Mouse (Mus musculus) liver, adult 2 months (tissue): ENCODE data around the gene Abcc5.

Experiments
- CTCF ChIP-seq: fragments of 200-500 bp; IDR thresholded peaks from 2 replicates; pipeline ENCODE4 v1.5.1; 2011; ENCODE audit warnings: low read depth, low read length, control low read depth
- POLR2A ChIP-seq: fragments of 200-500 bp; IDR thresholded peaks from 2 replicates; pipeline ENCODE4 v1.6.1; 2011; ENCODE audit warnings: low read length, control low read depth; ENCODE audit not compliant: insufficient read depth; ENCODE audit errors: extremely low read depth

DNA sequence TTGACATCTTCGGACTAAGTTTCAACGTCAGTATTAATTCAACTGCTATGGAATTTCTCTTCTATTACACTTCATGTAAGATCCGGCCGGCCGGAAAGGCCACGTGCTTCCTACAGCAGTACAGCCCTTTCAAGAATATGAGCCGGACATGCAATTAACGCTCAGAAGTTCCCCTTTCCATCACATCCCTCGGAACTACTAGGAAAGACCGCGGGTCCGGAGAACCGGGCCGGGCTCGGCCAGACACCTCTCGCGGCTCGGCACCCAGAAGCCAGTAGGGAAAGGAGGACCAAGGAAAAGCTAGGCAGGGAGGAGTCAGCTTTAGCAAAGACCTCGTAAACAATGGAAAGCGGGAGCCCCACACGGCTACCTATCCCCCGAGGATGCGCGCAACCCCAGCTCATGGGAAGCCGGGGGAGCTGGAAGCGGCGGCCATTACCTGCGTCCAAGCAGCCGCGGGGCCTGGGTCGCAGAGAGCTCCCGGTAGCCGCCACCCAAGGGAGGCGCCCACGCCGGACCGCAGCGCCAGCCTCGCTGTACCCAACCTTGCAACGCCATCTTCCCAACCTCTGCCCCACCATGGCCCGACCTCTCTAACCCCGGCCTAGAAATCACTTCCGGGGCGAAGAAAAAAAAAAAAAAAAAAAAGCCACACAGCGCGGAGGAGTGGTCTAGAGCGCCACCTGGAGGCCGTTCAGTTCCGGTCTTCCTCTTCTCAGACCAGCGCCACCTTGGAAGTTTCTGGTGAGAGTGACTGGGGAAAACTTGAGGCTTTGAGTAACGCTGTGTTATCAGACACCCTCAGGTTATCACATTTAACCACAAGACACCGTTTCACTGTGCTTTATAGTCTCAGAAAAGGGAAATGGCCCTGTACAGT lies 124.2 kb downstream of the Abcc5 start, which contains the start of gene Parl:
- TF ChIP-seq POLR2A (0 out of 2 replicates have a peak, but pooled peaks have one; percentile 28), CTCF (peak; percentile 87)
